ENCODE assay signal across 27 mouse cellular contexts in the genomic region with DNA sequence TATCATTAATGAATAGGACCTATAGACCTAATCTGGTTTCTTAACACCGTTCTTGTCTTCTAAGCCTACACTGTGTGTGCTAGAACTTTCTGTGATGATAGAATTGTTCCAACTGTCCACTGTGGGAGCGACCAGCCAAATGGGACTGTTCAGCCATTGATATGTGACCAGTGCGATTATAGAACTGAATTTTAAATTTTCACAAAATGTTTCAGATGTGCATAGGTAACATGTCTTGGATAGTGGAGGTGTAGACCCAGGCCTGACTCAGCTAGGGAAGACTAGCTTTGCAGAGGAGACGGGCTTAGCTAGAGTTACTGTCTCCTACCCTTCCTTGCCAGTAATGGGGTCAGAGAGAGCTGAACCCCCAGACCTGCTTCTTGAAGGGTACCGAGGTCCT.
"Had no signal": no experiment of that assay in that cellular context is flagged by ENCODE, and none has a peak within 500 bp of the region (broad histone marks: within the 10 kb centered on the region; RNA-seq: fewer than 3 reads in every experiment).

No protein-coding gene starts in this region.

- H3K9me3 ChIP-seq: embryonic facial prominence, embryonic 10.5 days; embryonic facial prominence, embryonic 12.5 days; embryonic facial prominence, embryonic 13.5 days; embryonic facial prominence, embryonic 15.5 days; forebrain, embryonic 10.5 days; forebrain, embryonic 12.5 days; forebrain, embryonic 13.5 days; forebrain, embryonic 15.5 days; heart, embryonic 10.5 days had no signal

- H3K27me3 ChIP-seq: embryonic facial prominence, embryonic 12.5 days; embryonic facial prominence, embryonic 13.5 days; embryonic facial prominence, embryonic 15.5 days; forebrain, embryonic 12.5 days; forebrain, embryonic 13.5 days; forebrain, embryonic 15.5 days had no signal

- H3K36me3 ChIP-seq: embryonic facial prominence, embryonic 10.5 days; embryonic facial prominence, embryonic 12.5 days; embryonic facial prominence, embryonic 13.5 days; embryonic facial prominence, embryonic 15.5 days; forebrain, embryonic 10.5 days; forebrain, embryonic 12.5 days; forebrain, embryonic 15.5 days; heart, embryonic 10.5 days had no signal

- ATAC-seq: forebrain, embryonic 13.5 days; forebrain, embryonic 14.5 days; forebrain, embryonic 15.5 days; forebrain, embryonic 16.5 days; forebrain, postnatal 0 days had no signal

- H3K4me2 ChIP-seq: embryonic facial prominence, embryonic 12.5 days; embryonic facial prominence, embryonic 13.5 days; embryonic facial prominence, embryonic 15.5 days; forebrain, embryonic 12.5 days; forebrain, embryonic 13.5 days; forebrain, embryonic 15.5 days had no signal

- DNase-seq: cerebellum, adult 18-20 months; cerebellum, adult 8-10 months; cerebellum, adult 9-10 months; cerebellum, adult 9-11 months; cerebellum, postnatal 10 days; cerebellum, postnatal 14 days; cerebellum, postnatal 25 days; cerebellum, postnatal 36 days; embryo, embryonic 11 days; forebrain, postnatal 0 days; gastrocnemius, postnatal 10 days; gastrocnemius, postnatal 14 days; gastrocnemius, postnatal 25 days; gastrocnemius, postnatal 36 days; heart, adult 2 months had no signal

- H3K4me3 ChIP-seq: embryonic facial prominence, embryonic 10.5 days; embryonic facial prominence, embryonic 12.5 days; embryonic facial prominence, embryonic 13.5 days; embryonic facial prominence, embryonic 15.5 days; erythroblast, embryonic 14.5 days; forebrain, embryonic 10.5 days; forebrain, embryonic 12.5 days; forebrain, embryonic 13.5 days; forebrain, embryonic 15.5 days; heart, adult 2 months; heart, embryonic 10.5 days had no signal

- H3K9ac ChIP-seq: embryonic facial prominence, embryonic 12.5 days; embryonic facial prominence, embryonic 13.5 days; embryonic facial prominence, embryonic 15.5 days; forebrain, embryonic 12.5 days; forebrain, embryonic 13.5 days; forebrain, embryonic 15.5 days; forebrain, postnatal 0 days had no signal

- H3K4me1 ChIP-seq: embryonic facial prominence, embryonic 12.5 days; embryonic facial prominence, embryonic 15.5 days; forebrain, embryonic 10.5 days had no signal

- H3K27ac ChIP-seq: embryonic facial prominence, embryonic 10.5 days; embryonic facial prominence, embryonic 12.5 days; embryonic facial prominence, embryonic 13.5 days; embryonic facial prominence, embryonic 15.5 days; forebrain, embryonic 10.5 days; forebrain, embryonic 12.5 days; forebrain, embryonic 13.5 days; forebrain, embryonic 15.5 days; heart, adult 2 months; heart, embryonic 10.5 days had no signal
